Mouse (Mus musculus) heart, postnatal 36 days (tissue): ENCODE data around the gene Map1lc3b. TPM values are rescaled to one million over a fixed set of nuclear protein-coding genes. Genes with fewer than 3 reads are reported as not detected.

Source experiments
- DNase-seq, 2 experiments: peaks; one replicate each; pipeline ENCODE4 v3.0.0; 2021 to 2022
- intact Hi-C: fragments of 180-260 bp; cut with DNase I; formaldehyde crosslinking; loops from one replicate; pipeline ENCODE4 v1.15.1; 2025
- total RNA-seq, 2 experiments: library from RNA; stranded (reverse); gene quantifications; 2 replicates each; pipeline ENCODE4 v1.2.3; 2021

The Map1lc3b gene
- total RNA-seq, 2 experiments from 2014 or later, result 266 to 268 TPM

DNA sequence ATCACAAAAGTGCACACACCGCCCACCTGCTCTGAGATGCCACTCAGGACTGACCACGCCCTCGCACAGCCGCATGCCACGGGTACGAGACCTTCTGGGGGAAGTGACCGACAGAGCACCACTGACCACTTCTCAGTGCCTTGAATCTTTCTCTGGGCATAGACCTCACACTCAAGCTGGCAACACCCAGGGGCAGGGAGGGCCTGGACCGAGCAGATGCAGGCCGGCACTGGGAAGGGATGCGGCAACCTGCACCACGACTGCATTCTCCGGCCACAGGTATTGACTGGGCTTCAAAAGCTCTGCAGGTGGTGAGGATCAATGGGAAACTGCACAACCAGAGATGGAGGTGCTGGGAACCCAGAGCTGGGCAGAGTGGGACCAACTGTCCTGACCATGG is 12.2 kb downstream of the Map1lc3b start:
- intact Hi-C loops, result no loop called here
- no peak for DNase-seq

DNA sequence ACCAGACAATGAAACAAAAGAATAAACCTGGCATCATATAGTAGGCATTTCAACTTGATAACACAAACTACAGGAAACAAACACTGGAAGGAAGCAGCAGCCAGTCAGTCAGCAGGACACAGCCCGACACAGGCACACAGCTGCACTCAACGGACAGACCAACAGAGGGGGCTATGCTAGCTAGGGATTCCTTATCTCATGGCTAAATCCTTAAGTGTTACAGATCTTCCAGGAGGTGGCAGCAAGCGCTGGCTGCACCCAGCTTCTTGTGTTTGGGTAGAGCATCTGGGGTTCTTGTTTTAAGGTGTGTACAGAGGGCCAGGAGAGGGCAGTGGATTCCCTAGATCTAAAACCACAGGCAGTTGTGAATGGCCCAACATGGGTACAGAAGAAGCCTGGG is 12.7 kb downstream of the Map1lc3b start:
- peak; percentile 71 to 74 for DNase-seq
- intact Hi-C loops, result loop anchor here (1.0 kb wide), 1 partner anchor 82 kb away; no protein-coding TSS in a partner anchor

DNA sequence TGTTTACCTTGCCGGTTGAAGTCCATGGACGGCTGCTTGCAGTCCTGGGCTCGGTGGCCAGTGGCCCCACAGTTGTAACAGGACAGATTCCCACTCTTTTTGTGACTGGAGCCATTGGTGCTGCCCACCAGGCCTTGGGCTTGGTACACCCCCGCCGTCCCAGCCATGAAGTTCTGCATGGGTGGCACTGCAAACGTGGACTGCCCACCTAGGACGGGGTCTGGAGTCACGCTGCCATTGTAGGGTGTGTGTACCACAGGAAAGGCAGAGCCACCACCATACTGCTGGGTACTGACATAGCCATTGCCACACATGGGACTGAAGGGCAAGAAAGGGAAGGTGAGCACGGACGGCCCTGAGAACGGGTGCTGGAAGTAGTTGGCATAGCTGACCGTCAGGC is 13.6 kb downstream of the Map1lc3b start:
- no peak for DNase-seq
- intact Hi-C loops, result loop anchor here (1.0 kb wide), 1 partner anchor 82 kb away; no protein-coding TSS in a partner anchor

GRCm38 (mm10) chr8:121607661-121608060 is 17.5 kb downstream of the Map1lc3b start:
- intact Hi-C loops, result loop anchor here (2.0 kb wide), 2 partner anchors 15 to 43 kb away; no protein-coding TSS in a partner anchor
- DNase-seq, result no peak

DNA sequence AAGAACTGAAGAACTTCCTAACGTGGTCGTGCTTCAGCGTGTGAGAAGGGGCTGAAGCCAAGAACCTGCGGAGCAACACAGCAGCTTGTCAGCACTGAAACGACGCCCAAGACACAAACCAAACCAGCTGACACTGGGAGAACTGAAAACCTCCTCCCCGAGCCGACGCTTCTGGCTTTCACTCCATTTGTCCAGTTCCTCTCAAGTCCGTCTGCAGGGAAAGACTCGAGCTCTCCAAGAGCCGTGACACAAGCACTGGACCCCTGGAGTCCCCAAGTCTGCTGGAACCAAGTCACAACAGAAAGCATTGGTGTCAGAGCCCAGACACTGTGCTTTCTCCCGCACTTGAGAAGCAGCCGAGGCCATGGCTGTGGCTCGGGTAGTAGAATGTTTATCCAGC is 19.1 kb downstream of the Map1lc3b start:
- DNase-seq, result no peak
- intact Hi-C loops, result loop anchor here (2.0 kb wide), 2 partner anchors 14 to 42 kb away; no protein-coding TSS in a partner anchor

DNA sequence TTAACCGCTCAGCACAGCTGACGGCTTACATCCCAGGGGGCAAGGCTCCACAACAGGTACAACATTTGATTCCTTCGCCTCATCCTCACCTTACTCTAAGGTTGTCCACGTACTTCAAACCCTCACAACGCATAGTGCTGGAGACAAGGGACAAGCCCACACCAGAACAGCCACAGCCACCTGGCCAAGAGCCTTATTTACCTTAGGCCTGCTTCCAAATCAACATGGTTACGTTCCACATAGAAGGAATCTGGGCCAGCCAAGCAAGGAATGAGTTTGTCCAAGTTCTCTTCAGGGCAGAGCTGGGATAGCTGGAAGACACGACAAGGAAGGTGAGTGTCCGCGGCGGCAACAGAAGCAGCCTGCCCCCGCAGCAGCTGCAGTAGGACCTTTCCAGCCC is 19.8 kb downstream of the Map1lc3b start:
- no peak for DNase-seq
- intact Hi-C loops, result loop anchor here (2.0 kb wide), 2 partner anchors 13 to 41 kb away; no protein-coding TSS in a partner anchor

GRCm38 (mm10) chr8:121613419-121613818 is 23.3 kb downstream of the Map1lc3b start:
- intact Hi-C loops, result no loop called here
- DNase-seq, result no peak

DNA sequence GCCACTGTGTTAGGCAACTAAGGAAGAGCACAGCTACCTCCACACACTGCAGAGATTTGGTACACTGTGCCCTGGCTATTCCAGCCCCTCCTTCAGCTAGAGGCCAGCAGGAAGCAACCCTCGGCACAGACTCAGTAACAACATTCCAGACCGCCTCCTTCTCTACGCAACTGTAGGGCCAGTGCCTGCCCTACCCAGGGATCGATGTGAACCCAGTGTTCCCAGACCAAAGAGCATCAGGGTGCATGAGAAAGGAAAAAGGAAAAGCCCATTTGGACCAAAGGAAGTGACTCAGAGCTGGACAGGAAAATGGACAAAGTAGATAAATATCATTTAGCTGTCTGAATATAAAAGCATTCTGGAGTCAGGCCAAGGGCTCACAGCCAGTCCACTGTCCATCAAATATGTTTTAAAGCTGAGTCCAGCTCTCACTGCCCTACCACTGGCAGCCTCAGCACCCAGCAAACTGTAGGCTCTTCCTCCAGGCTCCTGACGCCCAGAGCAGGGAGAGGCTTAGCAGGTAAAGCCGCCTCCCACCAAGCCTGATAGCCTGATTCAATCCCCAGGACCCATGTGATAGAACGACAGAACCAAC is 29.3 kb downstream of the Map1lc3b start:
- DNase-seq, result peak; percentile 72 to 76
- intact Hi-C loops, result no loop called here

DNA sequence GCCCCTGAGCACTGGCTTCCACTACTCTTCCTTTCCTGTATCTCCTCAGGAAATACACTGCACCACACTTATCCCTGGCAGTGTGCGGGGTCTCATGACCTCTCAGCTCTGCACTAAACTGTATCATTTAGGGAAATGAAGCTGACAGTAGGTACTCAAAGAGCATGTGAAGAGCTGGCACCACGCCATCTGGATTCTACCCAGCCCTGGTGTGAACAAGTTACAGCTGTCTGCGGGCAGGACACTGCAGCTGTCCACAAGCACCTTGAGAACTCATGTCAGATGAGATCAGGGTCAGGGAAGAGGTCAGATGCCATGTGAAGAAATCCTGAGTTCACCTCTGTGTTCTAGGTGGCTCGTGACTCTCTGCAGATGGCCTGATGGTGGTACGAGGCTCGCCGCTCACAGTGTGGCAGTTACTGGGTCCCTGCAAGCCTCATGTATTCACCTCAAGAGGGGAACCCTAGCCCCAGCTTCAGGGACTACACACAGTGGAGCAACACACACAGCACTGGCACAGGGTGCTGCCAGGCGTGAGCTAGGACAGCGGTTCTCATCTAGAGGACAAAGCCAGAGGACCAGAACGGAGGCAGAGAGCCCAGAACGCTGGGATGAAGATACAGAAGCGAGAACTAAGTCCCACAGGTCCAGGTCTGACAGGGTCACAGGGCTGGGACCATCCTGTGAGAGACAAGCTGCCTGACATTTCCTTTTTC is 30.8 kb downstream of the Map1lc3b start:
- intact Hi-C loops, result no loop called here
- DNase-seq, result peak in 1 of 2 experiments; percentile 55

- no peak for DNase-seq
- intact Hi-C loops, result loop anchor here (2.0 kb wide), 1 partner anchor 13 kb away; no protein-coding TSS in a partner anchor
These were observed 31.7 kb downstream of the Map1lc3b start for GRCm38 (mm10) chr8:121621879-121622278.

GRCm38 (mm10) chr8:121623043-121623442 is 32.9 kb downstream of the Map1lc3b start:
- intact Hi-C loops, result loop anchor here (2.0 kb wide), 1 partner anchor 14 kb away; no protein-coding TSS in a partner anchor
- no peak for DNase-seq

DNA sequence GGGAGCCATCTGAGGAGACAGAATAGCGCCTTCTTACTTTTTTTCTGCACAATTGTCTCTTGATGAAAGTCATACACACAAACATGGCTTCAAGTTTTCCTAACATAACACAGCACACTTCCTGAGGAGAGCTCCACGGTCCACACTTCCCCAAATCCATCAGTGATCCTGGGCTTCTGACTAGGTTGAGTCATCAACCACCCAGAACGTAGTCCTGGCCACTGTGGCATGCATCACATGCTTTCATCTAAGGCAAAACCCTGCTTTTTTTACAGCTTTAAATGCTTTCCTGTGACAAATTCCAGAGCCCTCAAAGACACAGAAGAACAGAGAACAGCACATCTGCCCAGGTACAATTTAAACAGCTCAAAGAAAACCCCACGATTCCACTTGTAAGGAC is 38.5 kb downstream of the Map1lc3b start:
- intact Hi-C loops, result no loop called here
- no peak for DNase-seq

- peak; percentile 48 to 60 for DNase-seq
- intact Hi-C loops, result no loop called here
These were observed 41.5 kb downstream of the Map1lc3b start for GRCm38 (mm10) chr8:121631645-121632071.

DNA sequence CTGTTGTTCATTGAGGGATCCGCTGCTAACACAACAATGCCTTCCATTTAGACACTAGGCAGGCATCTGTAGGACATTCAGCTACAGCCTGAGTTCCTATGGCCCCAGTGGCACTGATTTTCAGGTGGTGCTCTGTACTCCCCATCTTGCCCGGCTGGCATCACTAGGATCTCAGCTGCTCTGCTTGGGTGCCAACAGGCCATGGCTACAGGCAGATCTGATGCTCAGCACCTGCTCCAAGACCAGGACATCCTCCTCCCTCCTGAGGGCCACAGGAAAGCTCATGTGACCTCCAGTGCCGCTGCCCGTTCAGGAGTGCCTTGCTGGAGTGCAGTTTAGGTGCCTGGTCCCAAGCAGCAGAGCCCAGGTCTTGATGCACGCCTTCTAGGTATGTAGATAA is 42.2 kb downstream of the Map1lc3b start:
- intact Hi-C loops, result no loop called here
- DNase-seq, result no peak

DNA sequence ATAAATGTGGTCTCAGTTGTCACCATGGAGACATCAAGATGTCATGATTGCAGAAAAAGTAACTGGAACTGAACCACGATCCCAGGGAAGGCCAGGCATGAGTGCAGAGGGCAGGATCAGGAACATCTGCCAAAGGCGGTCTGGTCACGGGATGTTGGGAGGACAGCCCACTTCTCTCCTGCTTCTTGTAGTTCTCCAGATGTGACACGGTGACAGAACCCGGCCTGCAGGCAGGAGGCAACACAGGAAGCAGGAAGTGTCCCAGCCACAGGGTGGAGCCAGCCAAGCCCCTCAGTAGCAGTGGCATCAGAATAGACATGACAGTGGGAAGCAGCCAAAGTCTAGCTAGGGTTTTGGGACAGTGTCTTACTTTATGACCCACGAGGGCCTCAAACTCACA is 45.4 kb downstream of the Map1lc3b start:
- peak; percentile 52 to 53 for DNase-seq
- intact Hi-C loops, result no loop called here

DNA sequence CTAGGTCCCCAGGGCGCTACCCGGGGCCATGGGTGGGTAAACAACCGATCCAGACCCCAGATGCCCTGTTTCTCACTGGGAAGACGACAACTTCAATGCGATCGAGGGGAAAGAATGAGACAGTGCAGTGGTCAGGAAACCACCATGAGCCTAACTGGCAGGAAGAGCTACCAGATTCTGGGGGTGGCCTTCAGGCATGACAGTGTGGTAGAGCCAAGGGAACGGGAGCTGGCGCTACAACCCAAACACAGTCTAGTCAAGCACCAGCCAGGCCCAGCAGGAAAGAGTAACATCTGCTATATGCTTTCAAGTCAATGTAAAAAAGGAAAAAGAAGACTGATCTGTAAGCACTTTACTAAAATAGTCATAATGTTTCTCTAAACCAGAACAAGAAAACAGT is 46.0 kb downstream of the Map1lc3b start:
- intact Hi-C loops, result loop anchor here (2.0 kb wide), 1 partner anchor 15 kb away; no protein-coding TSS in a partner anchor

GRCm38 (mm10) chr8:121642804-121643203 is 52.6 kb downstream of the Map1lc3b start:
- intact Hi-C loops, result no loop called here
- no peak for DNase-seq

More for the DNA sequence above, 46.0 kb downstream of the Map1lc3b start:
- no peak for DNase-seq

GRCm38 (mm10) chr8:121643384-121643783 is 53.2 kb downstream of the Map1lc3b start:
- no peak for DNase-seq
- intact Hi-C loops, result no loop called here

DNA sequence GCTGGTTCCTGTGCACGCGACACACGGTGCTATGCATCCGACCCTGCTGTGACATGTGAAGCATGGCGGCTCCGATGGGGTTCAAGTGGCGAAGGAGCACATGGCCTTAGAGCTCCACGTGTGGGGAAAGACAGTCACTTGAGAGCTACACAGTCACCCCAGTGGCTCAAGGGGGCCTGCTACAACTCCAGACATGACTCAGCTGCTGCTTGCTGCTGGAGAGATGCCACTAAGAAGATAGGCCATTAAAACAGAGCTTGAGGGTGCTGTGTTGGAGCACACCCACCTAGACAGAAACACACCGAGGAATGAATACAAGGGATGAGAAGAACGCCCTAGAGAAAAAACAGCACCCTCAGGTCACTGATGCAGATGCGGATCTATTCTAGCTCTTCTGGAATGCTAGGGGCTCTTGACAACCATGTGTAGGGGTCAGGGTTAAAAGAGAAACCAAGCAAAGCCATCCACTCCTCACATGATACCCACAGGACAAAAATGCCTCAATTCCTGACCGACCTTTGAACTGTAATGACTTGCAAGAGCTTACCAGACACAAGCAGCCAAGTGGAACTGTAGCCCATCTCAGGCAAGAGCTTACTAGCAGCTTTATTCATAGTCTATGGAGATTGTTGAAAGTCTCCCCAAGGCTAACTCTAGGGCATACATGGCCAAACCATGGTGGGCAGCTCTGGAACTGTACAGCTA is 57.5 kb downstream of the Map1lc3b start:
- DNase-seq, result no peak
- intact Hi-C loops, result no loop called here
